In genomic region chr14:56604438-56604837, GRCm38 (mm10) we compare ENCODE assay signal across 22 mouse cellular contexts.
"Had no signal": no experiment of that assay in that cellular context is flagged by ENCODE, and none has a peak within 500 bp of the region (broad histone marks: within the 10 kb centered on the region; RNA-seq: fewer than 3 reads in every experiment).

No protein-coding gene starts in this region.

- H3K4me1 ChIP-seq: limb, embryonic 10.5 days; limb, embryonic 13.5 days; liver, embryonic 13.5 days; midbrain, embryonic 10.5 days; midbrain, embryonic 13.5 days; neural tube, embryonic 13.5 days had no signal

- H3K27me3 ChIP-seq: limb, embryonic 13.5 days; liver, embryonic 13.5 days; megakaryocyte, embryonic 14.5 days; midbrain, embryonic 13.5 days; neural tube, embryonic 13.5 days had no signal

- H3K36me3 ChIP-seq: limb, embryonic 10.5 days; limb, embryonic 13.5 days; midbrain, embryonic 10.5 days; midbrain, embryonic 13.5 days; neural tube, embryonic 13.5 days had no signal

- H3K27ac ChIP-seq: kidney, postnatal 0 days; layer of hippocampus, adult 2 months; limb, embryonic 10.5 days; limb, embryonic 13.5 days; liver, embryonic 13.5 days; macrophage; midbrain, embryonic 10.5 days; midbrain, embryonic 13.5 days; neural tube, embryonic 13.5 days had no signal

- H3K4me3 ChIP-seq: layer of hippocampus, adult 2 months; limb, embryonic 10.5 days; limb, embryonic 13.5 days; liver, embryonic 13.5 days; megakaryocyte, embryonic 14.5 days; midbrain, embryonic 10.5 days; midbrain, embryonic 13.5 days; myocyte; neural tube, embryonic 13.5 days had no signal

- DNase-seq: layer of hippocampus, adult 9-11 months; liver; liver, embryonic 13.5 days; lung, embryonic 14.5 days; retina, postnatal 1 day; right cerebral cortex, postnatal 25 days; thymus, adult 18-20 months; thymus, postnatal 14 days; thymus, postnatal 4 days had no signal

- H3K4me2 ChIP-seq: limb, embryonic 13.5 days; liver, embryonic 13.5 days; lung, embryonic 14.5 days; midbrain, embryonic 13.5 days; neural tube, embryonic 13.5 days had no signal

- ATAC-seq: inflammation-experienced regulatory T-cells, adult 6 months; lung, postnatal 0 days; midbrain, embryonic 13.5 days; midbrain, embryonic 16.5 days had no signal

- H3K9ac ChIP-seq: limb, embryonic 13.5 days; liver, embryonic 13.5 days; lung, embryonic 14.5 days; midbrain, embryonic 13.5 days; neural tube, embryonic 13.5 days had no signal

- H3K9me3 ChIP-seq: limb, embryonic 10.5 days; limb, embryonic 13.5 days; liver, embryonic 13.5 days; megakaryocyte, embryonic 14.5 days; midbrain, embryonic 10.5 days; midbrain, embryonic 13.5 days; neural tube, embryonic 13.5 days had no signal
